Mouse (Mus musculus): ENCODE results near the gene Plk3. TPM values are rescaled to one million over a fixed set of nuclear protein-coding genes. Genes with fewer than 3 reads are reported as not detected.
"Not testable (repeated sequence)": the region's sequence is repeated elsewhere in the genome, so short reads cannot be mapped to it uniquely, and the experiment has no call there.

Plk3 gene
- 5.1 and 5.6 TPM in 2 replicates for polyA plus RNA-seq (2014; fragmentation: Nextera tagmentation; extraction: Ambion mirVana)

DNA sequence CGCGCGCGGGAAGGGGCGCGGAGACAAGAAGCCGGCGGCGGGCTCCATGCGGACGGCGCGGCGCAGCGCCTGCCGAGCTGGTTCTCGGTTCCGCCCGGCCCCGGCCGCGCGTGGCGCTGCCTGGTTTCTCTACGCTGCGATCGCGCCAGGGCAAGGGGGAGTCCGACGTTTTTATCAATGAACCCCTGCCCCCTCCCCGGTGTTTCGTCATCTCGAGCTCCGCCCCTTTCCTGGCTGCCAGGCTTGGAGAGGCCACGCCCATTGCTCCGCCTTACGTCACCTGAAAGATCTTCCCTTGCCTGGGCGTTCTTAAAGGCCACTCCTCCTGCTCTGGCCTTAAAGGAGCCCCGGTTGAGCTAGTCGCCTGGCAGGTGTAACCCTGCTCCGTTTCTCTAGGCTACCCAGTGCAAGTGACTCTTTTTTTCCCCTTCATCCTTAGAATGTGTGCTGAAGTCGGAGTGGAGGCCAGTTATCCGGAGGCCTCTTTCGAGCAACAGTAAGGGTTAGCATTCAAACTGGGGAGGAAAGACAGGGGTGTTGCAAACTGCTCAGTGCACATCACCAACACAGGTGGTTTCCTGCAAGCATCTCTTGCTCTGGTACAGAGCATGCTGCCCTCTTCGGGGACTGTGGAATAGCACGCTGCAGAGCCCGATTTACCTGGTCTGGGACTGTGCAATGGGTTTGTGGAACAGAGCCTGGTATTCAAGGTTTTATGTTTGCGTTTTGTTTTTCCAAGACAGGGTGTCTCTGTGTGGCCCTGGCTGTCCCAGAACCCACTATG, at the start of gene Plk3:
Plk3 (minus strand) TSS at position 147 of the 784 bp plus-strand sequence.
- peaks cover 4% of the 10 kb centered on the region; the same call in 1 of the 2 replicates for H3K4me1 ChIP-seq (ENCODE audit: control insufficient read depth, insufficient read depth, low read length)
- peak within 1 kb of the TSS; percentile 84 for H3K9ac ChIP-seq (ENCODE audit: low read depth, low read length)
- WGBS, result 2% methylated on average over 27 of the region's 48 CpGs
- H3K4me3 ChIP-seq (ENCODE audit: low read depth, low read length), result peak within 1 kb of the TSS; percentile 83
- peak within 1 kb of the TSS; percentile 97 for H3K4me2 ChIP-seq (ENCODE audit: low read depth, low read length)
- H3K27me3 ChIP-seq (replicated peaks; ENCODE audit: control insufficient read depth, insufficient read depth, low read length), result peaks cover 20% of the 10 kb centered on the region
- H3K9me3 ChIP-seq (ENCODE audit: control insufficient read depth, low read length), result no peaks in the 10 kb centered on the region
- H3K27ac ChIP-seq (replicated peaks; ENCODE audit: low read depth, low read length), result peak within 1 kb of the TSS; percentile 52; the same call in 1 of the 2 replicates
- DNase-seq (ENCODE audit: low spot score) (peak; percentile 98), ATAC-seq (ENCODE audit: low read depth) (peak; percentile 93)
- peaks cover 12% of the 10 kb centered on the region for H3K36me3 ChIP-seq (ENCODE audit: control insufficient read depth, insufficient read depth, low read length)

DNA sequence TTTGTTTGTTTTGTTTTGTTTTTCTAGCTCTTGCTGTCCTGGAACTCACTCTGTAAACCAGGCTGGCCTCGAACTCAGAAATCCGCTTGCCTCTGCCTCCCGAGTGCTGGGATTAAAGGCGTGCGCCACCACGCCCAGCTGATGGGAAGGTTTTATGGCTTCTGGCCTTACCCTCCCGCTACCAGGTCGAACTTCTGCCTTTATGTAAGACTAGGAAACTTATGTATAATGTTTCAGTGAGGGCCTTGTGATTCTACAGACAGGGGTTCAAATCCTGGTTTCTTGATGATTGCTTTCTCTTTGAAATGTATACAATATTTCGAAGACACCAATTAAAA, 49.0 kb upstream of the Plk3 start:
- peak; percentile 51 for ATAC-seq (ENCODE audit: low read depth)
- WGBS, result 18% methylated on average over 9 of the region's 9 CpGs
- Histone ChIP-seq H3K36me3 (ENCODE audit: control insufficient read depth, insufficient read depth, low read length) (peaks cover 11% of the 10 kb centered on the region), H3K27ac (replicated peaks; ENCODE audit: low read depth, low read length) (peak overlapping the region; percentile 56), H3K4me2 (ENCODE audit: low read depth, low read length) (peak overlapping the region; percentile 89), H3K9ac (ENCODE audit: low read depth, low read length) (peak overlapping the region; percentile 65), H3K4me3 (ENCODE audit: low read depth, low read length) (peak overlapping the region; percentile 66)
- DNase-seq (ENCODE audit: low spot score); H3K9me3 ChIP-seq (ENCODE audit: control insufficient read depth, low read length); H3K4me1 ChIP-seq (ENCODE audit: control insufficient read depth, insufficient read depth, low read length); H3K27me3 ChIP-seq (replicated peaks; ENCODE audit: control insufficient read depth, insufficient read depth, low read length): not testable (repeated sequence)

DNA sequence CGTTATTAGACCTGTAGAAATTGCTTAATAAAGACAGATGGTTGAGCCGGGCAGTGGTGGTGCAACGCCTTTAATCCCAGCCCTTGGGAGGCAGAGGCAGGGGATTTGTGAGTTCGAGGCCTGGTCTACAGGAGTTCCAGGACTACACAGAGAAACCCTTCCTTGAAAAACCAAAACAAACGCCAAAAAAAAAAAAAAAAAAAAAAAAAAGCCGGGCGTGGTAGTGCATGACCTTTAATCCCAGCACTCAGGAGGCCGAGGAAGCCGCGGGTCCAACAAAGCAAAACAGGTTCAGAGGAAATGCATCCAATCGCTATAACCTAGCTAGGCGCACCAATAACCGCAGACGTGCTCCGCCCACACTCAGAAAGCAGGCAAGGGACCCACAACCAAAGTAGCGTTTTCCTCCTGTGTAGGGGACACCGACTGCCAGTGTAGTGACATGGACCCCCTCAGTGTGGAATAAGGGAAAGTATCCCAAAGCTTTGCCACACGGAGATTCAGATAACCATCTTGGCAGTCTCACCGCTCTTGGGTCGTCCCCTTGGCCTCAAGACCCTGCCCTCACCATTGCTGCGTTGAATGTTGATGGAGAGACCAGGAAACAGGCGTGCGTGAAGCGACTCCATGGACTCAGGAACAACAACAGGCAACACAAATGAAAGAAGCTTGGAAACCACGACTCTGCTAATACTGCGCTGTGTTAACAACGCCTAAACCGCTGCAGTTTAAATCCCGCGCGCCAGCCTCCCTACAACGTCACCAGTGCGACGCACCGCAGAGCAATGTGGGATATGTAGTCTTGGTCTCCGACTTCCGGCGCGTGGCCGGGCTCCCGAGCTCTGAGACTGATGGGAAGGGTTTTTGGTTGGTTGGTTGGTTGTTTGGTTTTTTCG, 48.3 kb upstream of the Plk3 start, which contains the start of gene Kif2c:
Kif2c (minus strand) TSS at position 777 of the 896 bp plus-strand sequence.
- ATAC-seq (ENCODE audit: low read depth), result peak; percentile 99
- Histone ChIP-seq H3K27ac (replicated peaks; ENCODE audit: low read depth, low read length) (peak within 1 kb of the TSS; percentile 65), H3K4me3 (ENCODE audit: low read depth, low read length) (peak within 1 kb of the TSS; percentile 66), H3K4me1 (ENCODE audit: control insufficient read depth, insufficient read depth, low read length) (peaks cover 9% of the 10 kb centered on the region), H3K9me3 (ENCODE audit: control insufficient read depth, low read length) (no peaks in the 10 kb centered on the region), H3K27me3 (replicated peaks; ENCODE audit: control insufficient read depth, insufficient read depth, low read length) (no peaks in the 10 kb centered on the region), H3K4me2 (ENCODE audit: low read depth, low read length) (peak within 1 kb of the TSS; percentile 89), H3K9ac (ENCODE audit: low read depth, low read length) (peak within 1 kb of the TSS; percentile 65), H3K36me3 (ENCODE audit: control insufficient read depth, insufficient read depth, low read length) (peaks cover 17% of the 10 kb centered on the region)
- DNase-seq (ENCODE audit: low spot score), result peak; percentile 96
- 1% methylated on average over 42 of the region's 42 CpGs for WGBS

DNA sequence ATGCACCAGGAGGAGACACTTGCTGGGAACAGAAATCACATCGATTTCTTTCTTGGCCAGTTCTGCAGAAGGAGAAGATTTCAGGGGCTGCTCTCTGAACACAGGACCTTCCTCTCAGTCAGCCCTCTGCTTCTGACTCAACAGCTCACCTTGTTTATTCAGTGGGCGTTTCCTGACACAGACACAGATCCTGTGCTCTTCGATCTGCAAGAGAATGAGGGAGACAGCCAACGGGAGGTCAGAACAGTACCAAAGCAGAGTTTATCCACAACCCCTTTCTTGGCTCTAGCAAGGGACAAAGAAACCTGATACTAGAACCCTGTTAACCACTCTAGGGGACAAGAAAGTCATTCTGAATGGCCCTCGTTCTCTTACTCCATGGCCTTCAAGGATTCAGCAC, 36.2 kb upstream of the Plk3 start:
- no peak for ATAC-seq (ENCODE audit: low read depth)
- Histone ChIP-seq H3K36me3 (ENCODE audit: control insufficient read depth, insufficient read depth, low read length) (peaks cover 87% of the 10 kb centered on the region), H3K4me3 (ENCODE audit: low read depth, low read length) (no peak overlapping the region), H3K27ac (replicated peaks; ENCODE audit: low read depth, low read length) (no peak overlapping the region), H3K9ac (ENCODE audit: low read depth, low read length) (no peak overlapping the region), H3K4me1 (ENCODE audit: control insufficient read depth, insufficient read depth, low read length) (no peaks in the 10 kb centered on the region), H3K9me3 (ENCODE audit: control insufficient read depth, low read length) (no peaks in the 10 kb centered on the region), H3K4me2 (ENCODE audit: low read depth, low read length) (no peak overlapping the region), H3K27me3 (replicated peaks; ENCODE audit: control insufficient read depth, insufficient read depth, low read length) (no peaks in the 10 kb centered on the region)
- no peak for DNase-seq (ENCODE audit: low spot score)
- 88% methylated on average over 5 of the region's 5 CpGs for WGBS

DNA sequence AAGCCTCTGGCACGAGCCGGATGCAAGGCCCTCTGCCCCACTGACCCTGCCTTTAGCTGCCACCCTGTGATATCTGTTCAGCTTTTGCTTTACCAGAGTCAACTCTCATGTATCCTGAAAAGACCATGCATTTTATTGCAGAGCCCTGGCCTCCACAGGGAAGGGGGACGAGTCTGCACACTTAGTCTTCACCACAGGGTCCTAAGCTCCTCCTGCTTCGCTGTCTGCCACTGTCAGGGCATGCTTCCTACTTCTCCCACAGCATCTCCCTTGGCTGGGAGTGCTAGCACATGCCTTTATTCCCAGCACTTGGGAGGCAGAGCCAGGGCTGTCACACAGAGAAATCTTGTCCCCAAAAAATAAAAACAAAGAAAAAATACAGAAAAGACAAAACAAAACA, 27.4 kb upstream of the Plk3 start:
- Histone ChIP-seq H3K36me3 (ENCODE audit: control insufficient read depth, insufficient read depth, low read length) (peaks cover 66% of the 10 kb centered on the region), H3K4me1 (ENCODE audit: control insufficient read depth, insufficient read depth, low read length) (no peaks in the 10 kb centered on the region), H3K9ac (ENCODE audit: low read depth, low read length) (no peak overlapping the region; the same call in 1 of the 2 replicates), H3K9me3 (ENCODE audit: control insufficient read depth, low read length) (no peaks in the 10 kb centered on the region), H3K27ac (replicated peaks; ENCODE audit: low read depth, low read length) (no peak overlapping the region), H3K27me3 (replicated peaks; ENCODE audit: control insufficient read depth, insufficient read depth, low read length) (no peaks in the 10 kb centered on the region), H3K4me2 (ENCODE audit: low read depth, low read length) (no peak overlapping the region), H3K4me3 (ENCODE audit: low read depth, low read length) (no peak overlapping the region)
- DNase-seq (ENCODE audit: low spot score) (no peak), ATAC-seq (ENCODE audit: low read depth) (no peak)
- 72% methylated on average over 4 of the region's 4 CpGs for WGBS

DNA sequence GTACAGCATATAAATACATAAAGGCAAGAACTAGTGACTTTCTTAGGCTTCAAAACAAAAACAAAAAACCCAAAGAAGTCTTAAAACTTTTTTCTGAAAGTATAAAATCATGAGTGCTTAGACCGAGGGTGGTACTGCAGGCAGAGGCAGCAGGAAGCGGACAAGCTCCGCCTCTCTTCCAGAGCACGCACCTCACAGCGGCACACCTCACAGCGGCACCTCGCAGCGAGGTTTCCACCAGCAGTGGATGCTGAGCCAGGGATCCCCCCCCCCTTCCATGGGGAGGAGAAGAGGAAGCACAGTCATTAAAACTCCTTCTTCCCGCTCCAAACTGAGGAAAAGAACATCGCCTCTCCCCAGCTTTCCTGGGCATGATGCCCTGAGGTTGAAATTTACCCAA, 25.9 kb upstream of the Plk3 start:
- 80% methylated on average over 10 of the region's 10 CpGs for WGBS
- Histone ChIP-seq H3K27ac (replicated peaks; ENCODE audit: low read depth, low read length) (no peak overlapping the region), H3K4me2 (ENCODE audit: low read depth, low read length) (no peak overlapping the region), H3K4me1 (ENCODE audit: control insufficient read depth, insufficient read depth, low read length) (no peaks in the 10 kb centered on the region), H3K9me3 (ENCODE audit: control insufficient read depth, low read length) (no peaks in the 10 kb centered on the region), H3K4me3 (ENCODE audit: low read depth, low read length) (no peak overlapping the region), H3K9ac (ENCODE audit: low read depth, low read length) (no peak overlapping the region), H3K36me3 (ENCODE audit: control insufficient read depth, insufficient read depth, low read length) (peaks cover 56% of the 10 kb centered on the region), H3K27me3 (replicated peaks; ENCODE audit: control insufficient read depth, insufficient read depth, low read length) (no peaks in the 10 kb centered on the region)
- DNase-seq (ENCODE audit: low spot score) (no peak), ATAC-seq (ENCODE audit: low read depth) (no peak)

DNA sequence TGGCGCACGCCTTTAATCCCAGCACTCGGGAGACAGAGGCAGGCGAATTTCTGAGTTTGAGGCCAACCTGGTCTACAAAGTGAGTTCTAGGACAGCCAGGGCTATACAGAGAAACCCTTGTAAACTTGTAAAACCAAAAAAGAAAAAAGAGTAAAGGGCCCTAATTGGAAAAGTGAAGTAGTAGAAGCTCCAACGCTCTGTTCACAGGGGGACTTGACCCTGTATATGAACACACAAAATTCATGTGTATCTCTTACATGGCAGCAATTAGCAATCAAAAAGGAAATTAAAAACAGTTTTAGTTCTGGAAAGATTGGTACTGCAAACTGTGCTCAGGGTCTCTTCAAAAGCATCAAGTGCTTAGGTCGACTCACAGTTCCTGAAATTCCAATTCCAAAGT, 22.6 kb upstream of the Plk3 start:
- no peak for DNase-seq (ENCODE audit: low spot score)
- 0 out of 2 replicates have a peak, but pooled peaks cover 3% of the 10 kb centered on the region for H3K4me1 ChIP-seq (ENCODE audit: control insufficient read depth, insufficient read depth, low read length)
- H3K4me2 ChIP-seq (ENCODE audit: low read depth, low read length), result peak overlapping the region; percentile 94
- H3K9ac ChIP-seq (ENCODE audit: low read depth, low read length), result peak overlapping the region; percentile 99
- H3K27me3 ChIP-seq (replicated peaks; ENCODE audit: control insufficient read depth, insufficient read depth, low read length), result no peaks in the 10 kb centered on the region
- WGBS, result 30% methylated on average over 6 of the region's 6 CpGs
- H3K27ac ChIP-seq (replicated peaks; ENCODE audit: low read depth, low read length), result no peak overlapping the region
- peaks cover 61% of the 10 kb centered on the region for H3K36me3 ChIP-seq (ENCODE audit: control insufficient read depth, insufficient read depth, low read length)
- no peaks in the 10 kb centered on the region for H3K9me3 ChIP-seq (ENCODE audit: control insufficient read depth, low read length)
- ATAC-seq (ENCODE audit: low read depth), result no peak
- H3K4me3 ChIP-seq (ENCODE audit: low read depth, low read length), result peak overlapping the region; percentile 99

DNA sequence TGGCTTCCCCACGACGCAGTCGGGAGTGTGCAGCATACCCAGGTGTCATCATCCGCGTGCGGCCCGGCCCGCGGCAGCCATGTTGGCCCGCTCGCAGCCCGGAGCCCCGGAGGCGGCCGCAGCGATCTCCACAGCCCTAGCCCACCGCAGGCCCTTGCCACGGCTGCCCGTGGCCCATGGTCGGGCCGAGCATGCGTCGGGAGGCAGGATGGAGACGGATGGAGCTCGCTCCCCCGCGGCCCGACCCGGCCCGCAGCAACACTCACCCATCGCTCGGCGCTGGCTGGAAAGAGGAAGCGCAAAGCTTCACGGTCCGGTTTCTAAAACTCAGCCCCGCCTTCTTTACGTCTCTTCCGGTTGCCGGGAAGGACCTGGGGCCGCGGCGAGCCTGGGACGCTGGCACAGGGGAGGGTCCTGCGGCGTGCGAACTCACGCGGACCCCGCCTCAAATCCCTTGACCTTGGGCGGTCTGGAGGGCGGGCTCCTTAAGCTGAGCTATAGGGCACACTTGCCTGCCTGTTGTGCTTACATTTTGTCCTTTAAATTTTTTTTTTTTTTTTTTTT, 22.1 kb upstream of the Plk3 start, which contains the start of gene Rps8:
Rps8 (minus strand) TSS at position 452 of the 564 bp plus-strand sequence.
- peak within 1 kb of the TSS; percentile 99 for H3K9ac ChIP-seq (ENCODE audit: low read depth, low read length)
- 0 out of 2 replicates have a peak, but pooled peaks cover 3% of the 10 kb centered on the region for H3K4me1 ChIP-seq (ENCODE audit: control insufficient read depth, insufficient read depth, low read length)
- H3K9me3 ChIP-seq (ENCODE audit: control insufficient read depth, low read length), result no peaks in the 10 kb centered on the region
- H3K27ac ChIP-seq (replicated peaks; ENCODE audit: low read depth, low read length), result peak within 1 kb of the TSS; percentile 95
- WGBS, result under 1% methylated on average over 24 of the region's 52 CpGs
- H3K4me2 ChIP-seq (ENCODE audit: low read depth, low read length), result peak within 1 kb of the TSS; percentile 94
- DNase-seq (ENCODE audit: low spot score) (peak; percentile 97), ATAC-seq (ENCODE audit: low read depth) (peak; percentile 93)
- H3K4me3 ChIP-seq (ENCODE audit: low read depth, low read length), result peak within 1 kb of the TSS; percentile 99
- no peaks in the 10 kb centered on the region for H3K27me3 ChIP-seq (replicated peaks; ENCODE audit: control insufficient read depth, insufficient read depth, low read length)
- H3K36me3 ChIP-seq (ENCODE audit: control insufficient read depth, insufficient read depth, low read length), result peaks cover 61% of the 10 kb centered on the region

All from embryonic facial prominence, embryonic 14.5 days (tissue).